17 mouse cellular contexts compared by ENCODE assay signal in the genomic region with DNA sequence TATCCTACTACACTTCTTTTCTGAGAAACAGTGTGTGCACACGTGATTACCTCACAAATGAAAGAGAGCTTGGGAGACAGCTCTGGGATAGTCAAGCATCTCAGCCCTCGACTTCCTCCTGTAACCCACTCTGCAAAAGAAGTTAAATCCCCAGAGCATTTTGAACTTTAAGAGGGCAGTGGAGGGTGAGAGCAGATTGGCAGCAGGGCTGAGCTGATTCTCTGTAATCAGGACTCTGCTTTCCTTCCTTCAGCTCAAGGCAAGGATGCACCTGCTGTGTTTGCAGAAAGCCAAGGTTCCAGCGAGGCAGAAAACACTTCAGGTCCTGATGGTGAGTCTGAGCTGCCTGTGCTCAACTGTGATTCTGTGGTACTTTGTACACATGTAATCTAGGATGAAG.
DNase-seq lines count a peak whose midpoint lies in the region; ATAC-seq lines count a peak whose summit lies in the region.
"Had no signal": no experiment of that assay in that cellular context is flagged by ENCODE, and none has a peak within 500 bp of the region (broad histone marks: within the 10 kb centered on the region; RNA-seq: fewer than 3 reads in every experiment).

No protein-coding gene starts in this region.

- WGBS in hindbrain, embryonic 16.5 days = 22% methylated on average over 3 of the region's 3 CpGs
- 16% methylated on average over 3 of the region's 3 CpGs for WGBS in hindbrain, embryonic 14.5 days
- whole genome bisulfite sequencing in midbrain, embryonic 14.5 days = 13% methylated on average over 3 of the region's 3 CpGs

- H3K27ac ChIP-seq in hindbrain, embryonic 16.5 days (ENCODE audit: low read depth, low read length) = no peak overlapping the region
- no peak overlapping the region for H3K27ac ChIP-seq in hindbrain, embryonic 14.5 days
- no peak overlapping the region for H3K27ac ChIP-seq in midbrain, embryonic 14.5 days (replicated peaks; ENCODE audit: low read depth, low read length)
- H3K27ac ChIP-seq: heart, embryonic 10.5 days; hindbrain, embryonic 15.5 days had no signal

- no peak overlapping the region for H3K9ac ChIP-seq in hindbrain, embryonic 16.5 days (ENCODE audit: low read depth, low read length)
- H3K9ac ChIP-seq in hindbrain, embryonic 14.5 days = no peak overlapping the region
- H3K9ac ChIP-seq in midbrain, embryonic 14.5 days (replicated peaks; ENCODE audit: low read length) = no peak overlapping the region
- H3K9ac ChIP-seq: hindbrain, embryonic 15.5 days had no signal

- no peaks in the 10 kb centered on the region for H3K36me3 ChIP-seq in hindbrain, embryonic 16.5 days (ENCODE audit: control insufficient read depth, insufficient read depth, low read length)
- H3K36me3 ChIP-seq in hindbrain, embryonic 14.5 days (replicated peaks; ENCODE audit: control insufficient read depth, insufficient read depth) = no peaks in the 10 kb centered on the region
- H3K36me3 ChIP-seq in midbrain, embryonic 14.5 days (ENCODE audit: control insufficient read depth, insufficient read depth, low read length) = no peaks in the 10 kb centered on the region
- H3K36me3 ChIP-seq: heart, embryonic 10.5 days; hindbrain, embryonic 15.5 days had no signal

- no peaks in the 10 kb centered on the region for H3K27me3 ChIP-seq in hindbrain, embryonic 16.5 days (replicated peaks; ENCODE audit: control insufficient read depth, insufficient read depth, low read length)
- H3K27me3 ChIP-seq in hindbrain, embryonic 14.5 days (ENCODE audit: control insufficient read depth, insufficient read depth, low read length) = no peaks in the 10 kb centered on the region
- H3K27me3 ChIP-seq in midbrain, embryonic 14.5 days (ENCODE audit: control insufficient read depth, insufficient read depth, low read length) = no peaks in the 10 kb centered on the region
- H3K27me3 ChIP-seq: hindbrain, embryonic 15.5 days had no signal

- no peaks in the 10 kb centered on the region for H3K4me1 ChIP-seq in hindbrain, embryonic 16.5 days (ENCODE audit: control insufficient read depth, insufficient read depth, low read depth, low read length)
- no peaks in the 10 kb centered on the region for H3K4me1 ChIP-seq in hindbrain, embryonic 14.5 days (replicated peaks; ENCODE audit: control insufficient read depth, insufficient read depth, low read length)
- no peaks in the 10 kb centered on the region for H3K4me1 ChIP-seq in midbrain, embryonic 14.5 days (ENCODE audit: control insufficient read depth, insufficient read depth, low read length)
- H3K4me1 ChIP-seq: heart, embryonic 10.5 days; hindbrain, embryonic 15.5 days had no signal

- H3K4me3 ChIP-seq in hindbrain, embryonic 16.5 days (ENCODE audit: low read length) = no peak overlapping the region
- no peak overlapping the region for H3K4me3 ChIP-seq in hindbrain, embryonic 14.5 days (replicated peaks; ENCODE audit: low read length)
- no peak overlapping the region for H3K4me3 ChIP-seq in midbrain, embryonic 14.5 days (replicated peaks; ENCODE audit: low read depth, low read length)
- H3K4me3 ChIP-seq: heart, embryonic 10.5 days; hindbrain, embryonic 15.5 days had no signal

- no peak overlapping the region for H3K4me2 ChIP-seq in hindbrain, embryonic 16.5 days (ENCODE audit: low read length)
- H3K4me2 ChIP-seq in hindbrain, embryonic 14.5 days (replicated peaks) = no peak overlapping the region
- H3K4me2 ChIP-seq in midbrain, embryonic 14.5 days (ENCODE audit: low read length) = no peak overlapping the region
- H3K4me2 ChIP-seq: hindbrain, embryonic 15.5 days had no signal

- DNase-seq in hindbrain, embryonic 14.5 days (ENCODE audit: low spot score) = no peak
- peak; percentile 51 for DNase-seq in cerebellum, adult 11-12 months
- DNase-seq in cerebellum, postnatal 10 days = peak; percentile 63 to 73
- DNase-seq in midbrain, embryonic 14.5 days = peak; percentile 27
- DNase-seq in thymus, postnatal 36 days = no peak
- no peak for DNase-seq in right cerebral cortex, postnatal 25 days
- DNase-seq: adrenal gland, postnatal 36 days; gastrocnemius, postnatal 36 days; heart, postnatal 14 days; kidney, adult 2 months; kidney, postnatal 36 days; lung, postnatal 10 days; thymus, postnatal 25 days had no signal

- H3K9me3 ChIP-seq in hindbrain, embryonic 16.5 days (ENCODE audit: control insufficient read depth, low read length) = no peaks in the 10 kb centered on the region
- H3K9me3 ChIP-seq in hindbrain, embryonic 14.5 days (ENCODE audit: control insufficient read depth, low read length) = no peaks in the 10 kb centered on the region
- no peaks in the 10 kb centered on the region for H3K9me3 ChIP-seq in midbrain, embryonic 14.5 days (ENCODE audit: control insufficient read depth, low read length)
- H3K9me3 ChIP-seq: heart, embryonic 10.5 days; hindbrain, embryonic 15.5 days had no signal

- 0 out of 2 replicates have a peak, but pooled peaks have one; percentile 34 for ATAC-seq in hindbrain, embryonic 16.5 days
- ATAC-seq in hindbrain, embryonic 14.5 days (ENCODE audit: low FRiP score) = no peak
- ATAC-seq in midbrain, embryonic 14.5 days (ENCODE audit: low FRiP score, low TSS enrichment) = no peak
- ATAC-seq in monocyte, adult 5-6 weeks (replicated peaks; ENCODE audit: insufficient number of reproducible peaks, low FRiP score, low TSS enrichment, poor library complexity, severe bottlenecking) = no peak

Comparison
In these comparisons a context has a peak if more than half of its experiments do, and no peak if none do; other contexts are left out.
1. DNase-seq: peak in cerebellum, adult 11-12 months (single experiment), cerebellum, postnatal 10 days (2 of 2) and midbrain, embryonic 14.5 days (single experiment); none in hindbrain, embryonic 14.5 days (single experiment), thymus, postnatal 36 days (0 of 2) and right cerebral cortex, postnatal 25 days (single experiment).